Mouse (Mus musculus) erythroblast, embryonic 14.5 days (primary cell): Measurements from ENCODE around the gene Fer. TPM values are rescaled to one million over a fixed set of nuclear protein-coding genes. Genes with fewer than 3 reads are reported as not detected.

ENCODE experiments used
- H3K27me3 ChIP-seq: 2 replicates; pipeline ENCODE4 v1.6.1; 2012; ENCODE audit warnings: inconsistent platforms; ENCODE audit not compliant: control insufficient read depth
- H3K36me3 ChIP-seq: 2 replicates; pipeline ENCODE4 v1.6.1; 2012; ENCODE audit warnings: mild to moderate bottlenecking, inconsistent platforms; ENCODE audit not compliant: control insufficient read depth
- H3K4me1 ChIP-seq: 2 replicates; pipeline ENCODE4 v1.6.1; 2012; ENCODE audit warnings: inconsistent platforms; ENCODE audit not compliant: control insufficient read depth
- H3K4me3 ChIP-seq: replicated peaks from 2 replicates; pipeline ENCODE3; 2012; ENCODE audit warnings: moderate library complexity, mild to moderate bottlenecking, inconsistent platforms
- H3K9me3 ChIP-seq: 2 replicates; pipeline ENCODE4 v1.6.1; 2012; ENCODE audit warnings: low read length, inconsistent platforms, mixed read lengths; ENCODE audit not compliant: control insufficient read depth
- GATA1 ChIP-seq: IDR thresholded peaks from 2 replicates; pipeline ENCODE4 v1.6.1; 2012; ENCODE audit warnings: low read length, inconsistent platforms, mixed read lengths
- TAL1 ChIP-seq: IDR thresholded peaks from 3 replicates; pipeline ENCODE4 v1.6.1; 2012; ENCODE audit warnings: low read length, inconsistent platforms, mixed read lengths
- polyA plus RNA-seq: library from polyadenylated mRNA; stranded (reverse); fragments of >175 nt; gene quantifications from 2 replicates; pipeline ENCODE4 v1.2.3, GENCODE M21; 2012

Fer gene
- polyA plus RNA-seq, 1 experiment: 0.16 TPM

GRCm38 (mm10) chr17:64170019-64170418, 307.2 kb downstream of the Fer start:
- H3K9me3 ChIP-seq: no peaks in the 10 kb centered on the region
- H3K4me3 ChIP-seq: no peak overlapping the region
- H3K4me1 ChIP-seq: no peaks in the 10 kb centered on the region
- no peaks in the 10 kb centered on the region for H3K36me3 ChIP-seq
- H3K27me3 ChIP-seq: no peaks in the 10 kb centered on the region
- TF ChIP-seq GATA1 (no peak), TAL1 (no peak)

GRCm38 (mm10) chr17:64172474-64172873, 309.6 kb downstream of the Fer start:
- H3K4me3 ChIP-seq: no peak overlapping the region
- no peaks in the 10 kb centered on the region for H3K9me3 ChIP-seq
- H3K4me1 ChIP-seq: no peaks in the 10 kb centered on the region
- H3K36me3 ChIP-seq: no peaks in the 10 kb centered on the region
- TF ChIP-seq GATA1: no peak
- TF ChIP-seq TAL1: no peak
- no peaks in the 10 kb centered on the region for H3K27me3 ChIP-seq

- Histone ChIP-seq H3K27me3 (no peaks in the 10 kb centered on the region), H3K36me3 (no peaks in the 10 kb centered on the region), H3K4me3 (no peak overlapping the region), H3K4me1 (no peaks in the 10 kb centered on the region), H3K9me3 (no peaks in the 10 kb centered on the region)
- TF ChIP-seq TAL1 (no peak), GATA1 (no peak)
Measured at GRCm38 (mm10) chr17:64180546-64180945, 317.7 kb downstream of the Fer start.

GRCm38 (mm10) chr17:64181291-64181690, 318.4 kb downstream of the Fer start:
- Histone ChIP-seq H3K4me3 (no peak overlapping the region), H3K4me1 (no peaks in the 10 kb centered on the region), H3K36me3 (no peaks in the 10 kb centered on the region), H3K27me3 (no peaks in the 10 kb centered on the region), H3K9me3 (no peaks in the 10 kb centered on the region)
- TF ChIP-seq GATA1 (no peak), TAL1 (no peak)

GRCm38 (mm10) chr17:64182599-64182998, 319.7 kb downstream of the Fer start:
- no peaks in the 10 kb centered on the region for H3K36me3 ChIP-seq
- no peaks in the 10 kb centered on the region for H3K27me3 ChIP-seq
- no peaks in the 10 kb centered on the region for H3K9me3 ChIP-seq
- no peaks in the 10 kb centered on the region for H3K4me1 ChIP-seq
- no peak overlapping the region for H3K4me3 ChIP-seq
- TF ChIP-seq TAL1 (no peak), GATA1 (no peak)

GRCm38 (mm10) chr17:64183196-64183595, 320.3 kb downstream of the Fer start:
- Histone ChIP-seq H3K4me1 (no peaks in the 10 kb centered on the region), H3K9me3 (no peaks in the 10 kb centered on the region), H3K27me3 (no peaks in the 10 kb centered on the region), H3K4me3 (no peak overlapping the region), H3K36me3 (no peaks in the 10 kb centered on the region)
- TF ChIP-seq TAL1: no peak
- TF ChIP-seq GATA1: no peak

Other genes starting within 250 kb of the Fer start
- 0.11 TPM in 1 of 2 replicates, not detected in the other for gene A930002H24Rik, start 729 bp downstream of the Fer start, polyA plus RNA-seq